Mouse (Mus musculus) midbrain, embryonic 15.5 days (tissue): ENCODE measurements around the gene Lgals3bp. TPM values are rescaled to one million over a fixed set of nuclear protein-coding genes. Genes with fewer than 3 reads are reported as not detected.

Experiments used
- ATAC-seq: fragments of 200-750 bp; cut with Nextera tagmentation; replicated peaks from 2 replicates; pipeline ENCODE4 v1.8.0; 2017; ENCODE audit warnings: moderate TSS enrichment
- H3K27ac ChIP-seq: fragments of 300-500 bp; sonication (generic); 2 replicates; pipeline ENCODE4 v1.5.1; 2015; ENCODE audit warnings: mild to moderate bottlenecking, inconsistent platforms
- H3K27me3 ChIP-seq: fragments of 300-500 bp; sonication (generic); replicated peaks from 2 replicates; pipeline ENCODE4 v1.6.1; 2015; ENCODE audit warnings: inconsistent platforms
- H3K36me3 ChIP-seq: fragments of 300-500 bp; sonication (generic); replicated peaks from 2 replicates; pipeline ENCODE4 v1.6.1; 2015; ENCODE audit warnings: inconsistent platforms
- H3K4me1 ChIP-seq: fragments of 300-500 bp; sonication (generic); 2 replicates; pipeline ENCODE4 v1.6.1; 2015; ENCODE audit warnings: inconsistent platforms
- H3K4me2 ChIP-seq: fragments of 300-500 bp; sonication (generic); 2 replicates; pipeline ENCODE4 v1.6.1; 2015; ENCODE audit warnings: inconsistent platforms, mild to moderate bottlenecking, moderate library complexity
- H3K4me3 ChIP-seq: fragments of 300-500 bp; sonication (generic); 2 replicates; pipeline ENCODE4 v1.5.1; 2015; ENCODE audit warnings: mild to moderate bottlenecking, inconsistent platforms
- H3K9ac ChIP-seq: fragments of 300-500 bp; sonication (generic); 2 replicates; pipeline ENCODE4 v1.6.1; 2015; ENCODE audit warnings: mild to moderate bottlenecking, inconsistent platforms
- H3K9me3 ChIP-seq: fragments of 300-500 bp; sonication (generic); 2 replicates; pipeline ENCODE4 v1.6.1; 2016; ENCODE audit warnings: inconsistent platforms
- WGBS: fragments of 180-500 bp; shearing (Covaris S2); methylation state at CpG from one replicate; pipeline ENCODE4 v1.1.7; 2015; ENCODE audit warnings: mixed read lengths; 5-methylcytosine and 5-hydroxymethylcytosine counted together
- polyA plus RNA-seq: library from polyadenylated mRNA; unstranded; fragments of >200 nt; fragmentation: Nextera tagmentation; extraction: Ambion mirVana; gene quantifications from 2 replicates; pipeline ENCODE4 v1.2.1, GENCODE M21; 2015

Gene Lgals3bp
- polyA plus RNA-seq, 1 experiment from 2014 or later: 5.1 TPM

GRCm38 (mm10) chr11:118408051-118408740, 6.3 kb upstream of the Lgals3bp start:
- WGBS: 85% methylated on average over 18 of the region's 18 CpGs
- Histone ChIP-seq H3K27me3 (no peaks in the 10 kb centered on the region), H3K9ac (no peak overlapping the region), H3K4me3 (no peak overlapping the region), H3K9me3 (no peaks in the 10 kb centered on the region), H3K4me2 (no peak overlapping the region), H3K36me3 (peaks cover 15% of the 10 kb centered on the region), H3K27ac (no peak overlapping the region), H3K4me1 (no peaks in the 10 kb centered on the region)
- ATAC-seq: no peak

- H3K9ac ChIP-seq: no peak overlapping the region
- WGBS: 87% methylated on average over 23 of the region's 23 CpGs
- ATAC-seq: no peak
- no peaks in the 10 kb centered on the region for H3K27me3 ChIP-seq
- H3K4me2 ChIP-seq: no peak overlapping the region
- no peaks in the 10 kb centered on the region for H3K4me1 ChIP-seq
- no peak overlapping the region for H3K27ac ChIP-seq
- no peaks in the 10 kb centered on the region for H3K9me3 ChIP-seq
- H3K4me3 ChIP-seq: no peak overlapping the region
- H3K36me3 ChIP-seq: peaks cover 15% of the 10 kb centered on the region
Measured at GRCm38 (mm10) chr11:118407318-118407910, 5.5 kb upstream of the Lgals3bp start.

- Histone ChIP-seq H3K4me2 (no peak overlapping the region), H3K4me3 (no peak overlapping the region), H3K27ac (no peak overlapping the region), H3K4me1 (no peaks in the 10 kb centered on the region), H3K36me3 (peaks cover 15% of the 10 kb centered on the region), H3K27me3 (no peaks in the 10 kb centered on the region), H3K9me3 (no peaks in the 10 kb centered on the region), H3K9ac (no peak overlapping the region)
- ATAC-seq: no peak
- WGBS: 90% methylated on average over 5 of the region's 5 CpGs
Measured at GRCm38 (mm10) chr11:118406521-118406920, 4.6 kb upstream of the Lgals3bp start.

GRCm38 (mm10) chr11:118405311-118405710, 3.4 kb upstream of the Lgals3bp start:
- H3K36me3 ChIP-seq: peaks cover 15% of the 10 kb centered on the region
- H3K4me3 ChIP-seq: no peak overlapping the region
- H3K9ac ChIP-seq: no peak overlapping the region
- 93% methylated on average over 8 of the region's 8 CpGs for WGBS
- H3K27me3 ChIP-seq: no peaks in the 10 kb centered on the region
- ATAC-seq: no peak
- H3K9me3 ChIP-seq: no peaks in the 10 kb centered on the region
- no peak overlapping the region for H3K4me2 ChIP-seq
- H3K27ac ChIP-seq: no peak overlapping the region
- no peaks in the 10 kb centered on the region for H3K4me1 ChIP-seq

- Histone ChIP-seq H3K4me1 (no peaks in the 10 kb centered on the region), H3K27me3 (no peaks in the 10 kb centered on the region), H3K4me2 (no peak overlapping the region), H3K9ac (no peak overlapping the region), H3K27ac (no peak overlapping the region), H3K9me3 (no peaks in the 10 kb centered on the region), H3K36me3 (peaks cover 15% of the 10 kb centered on the region; the same call in 1 of the 2 replicates), H3K4me3 (no peak overlapping the region)
- WGBS: 68% methylated on average over 6 of the region's 6 CpGs
- no peak for ATAC-seq
Measured at GRCm38 (mm10) chr11:118403951-118404899, 2.3 kb upstream of the Lgals3bp start.

GRCm38 (mm10) chr11:118403183-118403582, 1.3 kb upstream of the Lgals3bp start:
- Histone ChIP-seq H3K4me2 (no peak overlapping the region), H3K9ac (no peak overlapping the region), H3K9me3 (no peaks in the 10 kb centered on the region), H3K27ac (no peak overlapping the region), H3K4me1 (no peaks in the 10 kb centered on the region), H3K36me3 (peaks cover 15% of the 10 kb centered on the region; the same call in 1 of the 2 replicates), H3K27me3 (no peaks in the 10 kb centered on the region), H3K4me3 (no peak overlapping the region)
- 96% methylated on average over 2 of the region's 2 CpGs for WGBS
- ATAC-seq: no peak

- H3K9me3 ChIP-seq: no peaks in the 10 kb centered on the region
- WGBS: 85% methylated on average over 4 of the region's 4 CpGs
- ATAC-seq: no peak
Measured at GRCm38 (mm10) chr11:118401195-118401594, 697 bp downstream of the Lgals3bp start.

GRCm38 (mm10) chr11:118400566-118400936, 1.3 kb downstream of the Lgals3bp start:
- H3K4me2 ChIP-seq: no peak overlapping the region
- no peak overlapping the region for H3K4me3 ChIP-seq
- H3K27ac ChIP-seq: no peak overlapping the region
- H3K27me3 ChIP-seq: no peaks in the 10 kb centered on the region
- 44% methylated on average over 6 of the region's 6 CpGs for WGBS
- no peaks in the 10 kb centered on the region for H3K9me3 ChIP-seq
- ATAC-seq: no peak
- H3K36me3 ChIP-seq: 0 out of 2 replicates have a peak, but pooled peaks cover 2% of the 10 kb centered on the region
- no peak overlapping the region for H3K9ac ChIP-seq
- no peaks in the 10 kb centered on the region for H3K4me1 ChIP-seq

More at GRCm38 (mm10) chr11:118401195-118401594, 697 bp downstream of the Lgals3bp start:
- Histone ChIP-seq H3K27me3 (no peaks in the 10 kb centered on the region), H3K4me3 (no peak overlapping the region), H3K27ac (no peak overlapping the region), H3K4me2 (no peak overlapping the region), H3K36me3 (0 out of 2 replicates have a peak, but pooled peaks cover 8% of the 10 kb centered on the region), H3K9ac (no peak overlapping the region), H3K4me1 (no peaks in the 10 kb centered on the region)

GRCm38 (mm10) chr11:118399891-118400565, 1.9 kb downstream of the Lgals3bp start:
- no peak overlapping the region for H3K4me3 ChIP-seq
- no peak overlapping the region for H3K9ac ChIP-seq
- H3K27me3 ChIP-seq: no peaks in the 10 kb centered on the region
- H3K9me3 ChIP-seq: no peaks in the 10 kb centered on the region
- H3K36me3 ChIP-seq: no peaks in the 10 kb centered on the region
- H3K4me2 ChIP-seq: no peak overlapping the region
- WGBS: 69% methylated on average over 5 of the region's 5 CpGs
- no peak for ATAC-seq
- no peaks in the 10 kb centered on the region for H3K4me1 ChIP-seq
- H3K27ac ChIP-seq: no peak overlapping the region

- Histone ChIP-seq H3K9ac (no peak overlapping the region), H3K36me3 (no peaks in the 10 kb centered on the region), H3K4me1 (no peaks in the 10 kb centered on the region), H3K9me3 (no peaks in the 10 kb centered on the region), H3K4me3 (no peak overlapping the region), H3K27me3 (no peaks in the 10 kb centered on the region), H3K4me2 (no peak overlapping the region), H3K27ac (no peak overlapping the region)
- WGBS: 95% methylated on average over 26 of the region's 26 CpGs
- no peak for ATAC-seq
Measured at GRCm38 (mm10) chr11:118397806-118398530, 3.9 kb downstream of the Lgals3bp start.

- Histone ChIP-seq H3K4me1 (no peaks in the 10 kb centered on the region), H3K9ac (no peak overlapping the region), H3K9me3 (no peaks in the 10 kb centered on the region), H3K36me3 (no peaks in the 10 kb centered on the region), H3K4me3 (no peak overlapping the region), H3K4me2 (no peak overlapping the region), H3K27ac (no peak overlapping the region), H3K27me3 (no peaks in the 10 kb centered on the region)
- no peak for ATAC-seq
- WGBS: 62% methylated on average over 6 of the region's 6 CpGs
Measured at GRCm38 (mm10) chr11:118394538-118394937, 7.4 kb downstream of the Lgals3bp start.
